Mouse (Mus musculus) ovary, postnatal 36 days (tissue): ENCODE measurements around the gene Wdr6.

Source experiments
- DNase-seq: peaks from one replicate; pipeline ENCODE4 v3.0.0; 2022; ENCODE audit warnings: low spot score, mixed read lengths

The Wdr6 gene

GRCm38 (mm10) chr9:108573774-108574690 is 4.5 kb downstream of the Wdr6 start:
- peak; percentile 61 for DNase-seq

- no peak for DNase-seq
Observed at GRCm38 (mm10) chr9:108572321-108572720, 6.2 kb downstream of the Wdr6 start.

GRCm38 (mm10) chr9:108571401-108571973 is 7.1 kb downstream of the Wdr6 start:
- no peak for DNase-seq

GRCm38 (mm10) chr9:108570207-108570896 is 8.2 kb downstream of the Wdr6 start:
- peak; percentile 80 for DNase-seq

- DNase-seq, result peak; percentile 89
Observed at GRCm38 (mm10) chr9:108569381-108570206, 8.9 kb downstream of the Wdr6 start, which contains the start of gene Dalrd3. Dalrd3 (plus strand) TSS chr9:108569886.

DNA sequence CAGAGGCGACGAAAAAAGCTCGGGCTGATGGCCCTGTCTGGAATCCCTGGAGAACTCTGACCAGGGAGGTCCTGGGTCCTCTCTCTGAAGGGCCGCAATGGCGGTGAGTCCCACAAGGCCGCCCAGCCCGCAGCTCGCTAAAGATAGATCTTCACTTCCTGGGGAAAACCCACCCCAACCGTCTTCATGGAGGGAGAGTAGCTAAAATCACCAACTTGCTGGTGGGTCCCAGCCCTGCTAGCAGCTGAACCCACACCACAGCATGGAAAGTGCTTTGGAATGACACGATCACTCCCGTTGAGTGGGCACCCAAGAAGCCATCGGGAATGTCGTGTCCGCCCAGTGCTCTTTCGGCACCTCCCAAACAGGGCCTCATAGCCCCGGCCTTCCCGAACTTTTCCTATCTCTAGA is 10.0 kb downstream of the Wdr6 start:
- DNase-seq, result no peak

- DNase-seq, result no peak
Observed at GRCm38 (mm10) chr9:108567931-108568419, 10.6 kb downstream of the Wdr6 start.

- peak; percentile 95 for DNase-seq
Observed at GRCm38 (mm10) chr9:108566815-108567776, 11.4 kb downstream of the Wdr6 start, which contains the start of gene Ndufaf3. Ndufaf3 (minus strand) TSS chr9:108567434.

- DNase-seq, result no peak
Observed at GRCm38 (mm10) chr9:108565881-108566814, 12.4 kb downstream of the Wdr6 start.

GRCm38 (mm10) chr9:108564131-108564530 is 14.4 kb downstream of the Wdr6 start:
- DNase-seq, result no peak

GRCm38 (mm10) chr9:108563671-108564070 is 14.9 kb downstream of the Wdr6 start:
- no peak for DNase-seq

DNA sequence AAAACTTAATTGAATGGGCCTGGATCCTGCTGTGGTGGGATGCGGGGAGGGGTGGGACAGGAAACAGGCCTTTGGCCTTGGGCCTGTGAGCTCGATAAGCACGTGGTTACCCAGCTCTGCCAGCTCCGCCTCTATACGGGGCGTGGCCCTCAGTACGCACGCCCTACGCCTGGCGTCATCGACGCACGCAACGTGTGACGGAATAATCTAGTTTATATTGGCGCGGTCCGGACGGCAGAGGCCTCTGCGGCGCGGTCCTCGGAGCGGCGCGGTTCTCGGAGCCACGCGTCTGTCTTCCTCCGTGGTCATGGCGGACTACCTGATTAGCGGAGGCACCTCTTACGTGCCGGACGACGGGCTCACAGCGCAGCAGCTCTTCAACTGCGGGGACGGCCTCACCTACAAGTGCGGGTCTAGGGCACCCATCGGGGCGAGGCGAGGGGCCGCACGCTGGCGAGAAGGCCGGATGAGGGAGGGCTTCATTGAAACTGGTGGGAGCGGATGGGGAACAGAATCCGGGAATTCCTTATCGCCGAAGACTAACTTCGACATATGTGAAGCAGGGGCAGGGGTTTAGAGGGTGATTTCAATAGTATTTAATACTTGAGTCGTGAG is 18.2 kb downstream of the Wdr6 start, which contains the start of gene Impdh2:
TSS of gene Impdh2 (plus strand) at position 60 of the 615 bp plus-strand sequence.
- peak; percentile 94 for DNase-seq

- no peak for DNase-seq
Observed at GRCm38 (mm10) chr9:108559169-108559568, 19.4 kb downstream of the Wdr6 start.

DNA sequence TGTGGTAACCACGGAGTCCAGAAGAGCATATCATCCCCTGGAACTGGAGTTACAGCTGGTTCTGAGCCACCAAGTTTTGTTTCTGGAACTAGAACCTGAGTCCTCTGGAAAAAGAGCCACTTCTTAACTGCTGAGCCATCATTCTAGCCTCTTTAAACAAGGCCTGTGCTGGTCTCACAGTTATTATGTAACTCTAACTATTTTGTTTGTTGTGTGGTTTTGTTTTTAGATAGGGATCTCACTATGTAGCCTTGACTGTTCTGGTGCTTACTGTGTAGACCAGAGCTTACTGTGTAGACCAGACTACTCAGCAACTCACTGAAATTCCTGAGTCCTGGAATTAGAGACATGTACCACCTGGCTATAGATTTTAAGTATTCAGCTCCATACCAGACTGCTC is 31.7 kb downstream of the Wdr6 start:
- DNase-seq, result no peak

- no peak for DNase-seq
Observed at GRCm38 (mm10) chr9:108545986-108546385, 32.6 kb downstream of the Wdr6 start.

- DNase-seq, result no peak
Observed at GRCm38 (mm10) chr9:108540846-108541245, 37.7 kb downstream of the Wdr6 start.

- DNase-seq, result no peak
Observed at GRCm38 (mm10) chr9:108531496-108531895, 47.0 kb downstream of the Wdr6 start.

GRCm38 (mm10) chr9:108530954-108531353 is 47.6 kb downstream of the Wdr6 start:
- DNase-seq, result no peak

GRCm38 (mm10) chr9:108525400-108525799 is 53.1 kb downstream of the Wdr6 start:
- no peak for DNase-seq
